Mouse (Mus musculus) ovary, postnatal 10 days (tissue): ENCODE measurements around the gene Mesd.

Experiments
- DNase-seq: peaks from one replicate; pipeline ENCODE4 v3.0.0; 2022; ENCODE audit warnings: low spot score

Gene Mesd

DNA sequence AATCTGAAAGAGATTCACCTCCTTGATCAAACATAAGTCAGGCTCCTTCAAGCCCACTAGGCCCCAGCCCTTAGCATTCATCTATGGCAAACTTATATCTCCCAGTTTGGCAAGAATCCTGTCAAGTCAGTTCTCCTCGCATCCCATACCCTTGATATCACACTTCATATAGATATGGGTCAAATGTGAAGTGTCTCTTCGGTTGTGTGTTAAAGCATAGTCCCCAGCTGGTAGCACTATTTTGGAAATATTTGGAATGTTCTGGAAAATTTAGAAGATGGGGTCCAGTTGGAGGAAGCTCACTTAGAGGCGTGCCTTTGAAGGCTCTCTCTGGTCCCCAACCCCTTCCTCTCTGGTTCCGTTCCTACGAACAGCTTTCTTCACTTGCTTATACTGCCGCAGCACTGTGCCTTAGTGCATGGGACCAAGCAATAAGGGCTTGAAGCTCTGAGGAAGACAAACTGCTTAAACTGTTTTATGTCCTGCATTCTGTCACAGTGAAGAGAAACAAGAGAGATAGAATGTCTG is 29.2 kb downstream of the Mesd start:
- no peak for DNase-seq

DNA sequence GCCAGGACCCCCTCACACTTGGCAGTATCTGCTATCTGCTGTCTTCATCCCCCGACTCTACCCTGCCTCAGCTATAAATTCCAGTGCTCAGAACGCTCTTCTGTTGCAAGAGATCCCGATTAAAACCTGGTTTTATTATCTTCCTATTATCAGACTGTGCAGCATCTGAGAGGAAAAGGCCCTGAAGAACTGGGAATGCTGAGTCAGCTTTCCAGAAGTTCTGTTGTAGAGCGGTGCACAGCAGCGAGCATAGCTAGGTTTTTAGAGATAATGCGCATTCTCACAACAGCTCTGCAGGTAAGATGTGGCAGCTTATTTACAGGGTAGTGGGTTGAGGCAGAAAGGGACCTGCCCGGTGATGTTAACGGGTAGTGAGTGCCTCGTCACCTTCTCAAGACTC is 29.7 kb downstream of the Mesd start:
- no peak for DNase-seq

DNA sequence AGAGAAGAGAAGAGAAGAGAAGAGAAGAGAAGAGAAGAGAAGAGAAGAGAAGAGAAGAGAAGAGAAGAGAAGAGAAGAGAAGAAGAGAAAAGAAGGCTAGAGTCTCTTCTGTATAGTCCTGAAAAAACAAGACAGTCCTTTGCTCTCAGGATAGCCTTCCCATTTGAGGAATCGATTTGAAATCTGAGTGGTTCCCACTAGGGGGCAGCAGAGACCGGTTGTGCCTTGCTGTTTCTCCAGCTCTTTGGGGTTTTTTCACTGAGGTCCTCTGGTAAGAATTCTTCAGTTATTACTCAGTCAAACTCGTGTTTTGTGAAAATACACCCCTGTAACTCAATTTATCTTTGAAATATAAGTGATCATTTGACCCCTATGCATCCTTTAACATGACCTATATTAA is 30.3 kb downstream of the Mesd start:
- peak; percentile 77 for DNase-seq

DNA sequence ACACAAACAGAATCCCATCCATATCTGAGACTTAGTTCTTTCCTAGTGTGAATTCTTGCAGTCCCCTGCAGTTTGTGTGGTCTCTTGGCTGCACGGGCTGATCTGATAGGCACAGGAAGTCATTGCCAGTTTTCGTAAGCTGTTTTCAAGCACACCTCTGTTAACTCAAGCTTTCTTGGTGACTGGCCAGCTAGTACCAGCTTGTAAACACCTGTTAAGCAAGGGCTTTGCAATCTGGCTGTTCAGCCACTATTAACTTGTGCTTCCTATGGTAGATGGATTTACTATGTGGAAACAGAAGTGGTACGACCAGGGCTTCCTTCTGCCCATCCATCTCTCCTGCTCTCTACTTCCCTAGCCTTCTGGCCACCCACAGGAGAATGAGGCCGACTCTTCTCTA is 36.0 kb downstream of the Mesd start:
- DNase-seq = no peak

DNA sequence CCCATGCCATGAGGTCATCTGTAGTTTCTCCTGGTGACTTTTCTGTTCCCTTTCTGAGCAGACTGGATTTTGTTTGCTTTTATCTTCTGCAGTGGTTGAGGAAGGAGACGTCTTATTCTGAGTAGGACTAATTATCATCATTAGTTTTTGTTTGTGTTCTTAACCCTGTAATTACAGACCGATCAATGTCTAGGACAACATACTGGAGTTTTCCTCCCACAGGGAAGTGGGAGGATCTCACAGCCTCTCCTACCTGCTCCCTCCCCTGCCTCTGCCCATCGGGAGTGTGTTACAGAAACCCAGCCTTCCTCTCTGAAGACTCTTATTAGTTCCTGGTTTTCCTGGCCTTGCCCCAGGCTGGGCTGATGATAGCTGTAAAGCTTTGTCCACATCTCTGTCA is 37.4 kb downstream of the Mesd start:
- DNase-seq = no peak

DNA sequence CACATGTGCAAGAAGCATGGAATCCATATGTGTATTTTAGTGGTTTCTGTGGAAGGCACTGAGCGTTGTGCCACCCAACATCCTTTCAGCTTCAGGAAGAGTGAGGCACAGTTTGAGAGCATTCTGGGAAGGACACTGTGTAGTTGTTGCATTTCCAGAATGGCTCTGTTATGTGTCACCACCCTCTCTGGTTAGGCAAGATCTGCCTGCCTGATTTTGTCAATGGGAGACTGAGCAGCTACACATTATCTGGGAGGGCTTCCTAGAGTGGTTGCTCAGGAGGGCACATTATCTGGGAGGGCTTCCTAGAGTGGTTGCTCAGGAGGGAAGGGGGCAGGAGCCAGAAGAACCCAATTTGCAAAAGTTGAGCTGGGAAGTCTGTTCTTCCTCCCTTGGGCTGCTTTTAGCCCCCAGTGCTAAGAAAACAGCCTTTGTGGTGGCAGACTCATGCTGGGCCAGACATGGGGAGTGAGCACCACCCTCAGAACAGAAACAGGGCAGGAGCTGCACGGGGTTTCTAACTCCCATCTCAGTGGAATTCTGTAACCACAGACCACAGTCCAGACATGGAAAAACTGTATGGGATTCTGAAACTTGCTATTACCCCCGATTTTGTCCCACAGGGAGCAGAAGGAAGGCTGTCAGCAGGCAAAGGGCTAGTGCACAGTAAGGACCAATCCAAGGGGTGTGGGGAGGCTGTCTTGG is 54.9 kb downstream of the Mesd start:
- no peak for DNase-seq

- no peak for DNase-seq
Measured at GRCm38 (mm10) chr7:83940136-83940535, 55.9 kb downstream of the Mesd start.

DNA sequence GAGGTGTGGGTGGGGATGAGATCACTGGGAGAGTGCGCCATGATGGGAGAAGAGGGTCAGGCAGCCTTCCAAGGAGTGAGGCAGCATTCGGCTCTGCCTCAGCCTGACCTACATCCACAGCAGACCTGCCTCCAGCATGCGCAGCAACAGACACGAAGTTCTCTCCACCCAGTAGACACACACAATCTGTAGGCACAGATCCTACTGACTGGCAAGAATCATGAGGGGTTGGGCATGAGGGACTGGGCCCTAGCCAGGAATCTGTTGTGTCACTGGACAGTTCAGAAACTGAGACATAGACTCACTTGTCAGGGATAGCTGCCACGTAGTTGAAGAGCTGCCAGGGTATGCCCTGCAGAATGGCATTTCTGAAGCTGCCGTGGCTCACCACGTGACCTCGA is 57.4 kb downstream of the Mesd start:
- no peak for DNase-seq

- DNase-seq = no peak
Measured at GRCm38 (mm10) chr7:83948743-83949142, 64.5 kb downstream of the Mesd start.

- DNase-seq = no peak
Measured at GRCm38 (mm10) chr7:83949662-83950061, 65.4 kb downstream of the Mesd start.
